Mouse (Mus musculus): ENCODE measurements around the gene Klk1b3. TPM values are rescaled to one million over a fixed set of nuclear protein-coding genes. Genes with fewer than 3 reads are reported as not detected.
"Not testable (repeated sequence)": the region's sequence is repeated elsewhere in the genome, so short reads cannot be mapped to it uniquely, and the experiment has no call there.

Gene Klk1b3
- not detected in 2 replicates for polyA plus RNA-seq (2014; fragmentation: Nextera tagmentation; extraction: Ambion mirVana)

- Histone ChIP-seq H3K27ac (ENCODE audit: low read depth, low read length) (no peak within 1 kb of the TSS), H3K36me3 (ENCODE audit: control insufficient read depth, insufficient read depth, low read length) (no peaks in the 10 kb centered on the region), H3K9ac (ENCODE audit: low read depth, low read length) (no peak within 1 kb of the TSS), H3K9me3 (ENCODE audit: control insufficient read depth, low read length) (no peaks in the 10 kb centered on the region), H3K4me3 (ENCODE audit: low read length) (no peak within 1 kb of the TSS), H3K27me3 (ENCODE audit: control insufficient read depth, insufficient read depth, low read length) (no peaks in the 10 kb centered on the region), H3K4me1 (ENCODE audit: control insufficient read depth, insufficient read depth, low read length) (no peaks in the 10 kb centered on the region), H3K4me2 (replicated peaks; ENCODE audit: low read depth, low read length) (no peak within 1 kb of the TSS)
- WGBS, result 65% methylated on average over 3 of the region's 3 CpGs
- no peak for ATAC-seq (ENCODE audit: low FRiP score, low TSS enrichment)
Measured at GRCm38 (mm10) chr7:44197891-44198290, at the start of gene Klk1b3. TSS of gene Klk1b3 (plus strand) at chr7:44198191.

DNA sequence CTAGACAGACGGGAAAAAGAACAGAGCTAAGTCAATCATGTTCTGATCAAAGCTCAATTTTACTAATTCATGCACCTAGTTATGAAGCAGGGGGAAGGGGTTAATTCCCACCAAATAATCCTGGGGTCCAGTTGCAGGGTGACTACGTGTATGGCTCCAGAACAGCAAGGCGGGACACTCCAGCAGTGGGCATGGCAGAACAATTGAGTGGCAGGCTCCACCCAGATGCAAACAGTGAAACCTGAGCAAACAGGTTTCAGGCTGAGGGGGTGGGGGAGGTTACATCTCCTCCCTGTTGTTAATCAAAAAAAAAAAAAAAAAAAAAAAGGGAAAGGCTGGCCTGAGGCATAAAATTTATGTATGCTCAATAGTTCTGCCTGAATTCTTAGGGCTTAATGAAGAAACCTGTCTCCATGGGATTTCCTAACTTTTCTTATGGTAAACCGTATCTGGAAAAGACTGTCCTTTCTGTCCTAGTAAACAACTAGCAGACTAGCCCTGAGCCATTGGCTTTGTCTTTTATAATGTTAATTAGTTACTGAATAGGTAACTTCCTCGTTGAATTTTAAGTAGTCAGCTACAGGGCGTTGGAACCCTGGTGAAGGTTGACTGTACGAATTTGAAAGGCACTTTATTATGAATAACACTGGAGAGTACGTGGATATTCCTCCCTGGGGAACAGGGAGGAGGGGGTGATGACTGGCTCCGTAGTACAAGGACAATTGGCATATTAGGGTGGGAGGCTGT is 18.5 kb upstream of the Klk1b3 start:
- WGBS, result 54% methylated on average over 9 of the region's 9 CpGs
- H3K27ac ChIP-seq (ENCODE audit: low read depth, low read length), result no peak overlapping the region

GRCm38 (mm10) chr7:44186516-44186915 is 11.5 kb upstream of the Klk1b3 start:
- 56% methylated on average over 8 of the region's 8 CpGs for WGBS
- not testable (repeated sequence) for H3K4me1 ChIP-seq (ENCODE audit: control insufficient read depth, insufficient read depth, low read length); H3K27ac ChIP-seq (ENCODE audit: low read depth, low read length); ATAC-seq (ENCODE audit: low FRiP score, low TSS enrichment); H3K9ac ChIP-seq (ENCODE audit: low read depth, low read length); H3K9me3 ChIP-seq (ENCODE audit: control insufficient read depth, low read length); H3K4me3 ChIP-seq (ENCODE audit: low read length); H3K36me3 ChIP-seq (ENCODE audit: control insufficient read depth, insufficient read depth, low read length); H3K4me2 ChIP-seq (replicated peaks; ENCODE audit: low read depth, low read length); H3K27me3 ChIP-seq (ENCODE audit: control insufficient read depth, insufficient read depth, low read length)

More for the DNA sequence above, 18.5 kb upstream of the Klk1b3 start:
- Histone ChIP-seq H3K4me3 (ENCODE audit: low read length) (no peak overlapping the region), H3K36me3 (ENCODE audit: control insufficient read depth, insufficient read depth, low read length) (no peaks in the 10 kb centered on the region), H3K27me3 (ENCODE audit: control insufficient read depth, insufficient read depth, low read length) (no peaks in the 10 kb centered on the region), H3K4me2 (replicated peaks; ENCODE audit: low read depth, low read length) (no peak overlapping the region), H3K9me3 (ENCODE audit: control insufficient read depth, low read length) (no peaks in the 10 kb centered on the region), H3K9ac (ENCODE audit: low read depth, low read length) (no peak overlapping the region), H3K4me1 (ENCODE audit: control insufficient read depth, insufficient read depth, low read length) (no peaks in the 10 kb centered on the region)
- ATAC-seq (ENCODE audit: low FRiP score, low TSS enrichment), result no peak

GRCm38 (mm10) chr7:44187936-44188335 is 10.1 kb upstream of the Klk1b3 start, which contains the start of gene Klk1b24:
TSS of gene Klk1b24 (plus strand) at chr7:44188236.
- H3K9me3 ChIP-seq (ENCODE audit: control insufficient read depth, low read length); H3K9ac ChIP-seq (ENCODE audit: low read depth, low read length); H3K36me3 ChIP-seq (ENCODE audit: control insufficient read depth, insufficient read depth, low read length); H3K27ac ChIP-seq (ENCODE audit: low read depth, low read length); H3K4me3 ChIP-seq (ENCODE audit: low read length); H3K4me2 ChIP-seq (replicated peaks; ENCODE audit: low read depth, low read length); H3K27me3 ChIP-seq (ENCODE audit: control insufficient read depth, insufficient read depth, low read length); H3K4me1 ChIP-seq (ENCODE audit: control insufficient read depth, insufficient read depth, low read length); ATAC-seq (ENCODE audit: low FRiP score, low TSS enrichment): not testable (repeated sequence)

GRCm38 (mm10) chr7:44193466-44193865 is 4.5 kb upstream of the Klk1b3 start:
- not testable (repeated sequence) for H3K4me3 ChIP-seq (ENCODE audit: low read length); H3K27me3 ChIP-seq (ENCODE audit: control insufficient read depth, insufficient read depth, low read length); ATAC-seq (ENCODE audit: low FRiP score, low TSS enrichment); H3K9ac ChIP-seq (ENCODE audit: low read depth, low read length); H3K36me3 ChIP-seq (ENCODE audit: control insufficient read depth, insufficient read depth, low read length); H3K4me2 ChIP-seq (replicated peaks; ENCODE audit: low read depth, low read length); H3K4me1 ChIP-seq (ENCODE audit: control insufficient read depth, insufficient read depth, low read length); H3K9me3 ChIP-seq (ENCODE audit: control insufficient read depth, low read length); H3K27ac ChIP-seq (ENCODE audit: low read depth, low read length)
- 83% methylated on average over 1 of the region's 1 CpGs for WGBS

DNA sequence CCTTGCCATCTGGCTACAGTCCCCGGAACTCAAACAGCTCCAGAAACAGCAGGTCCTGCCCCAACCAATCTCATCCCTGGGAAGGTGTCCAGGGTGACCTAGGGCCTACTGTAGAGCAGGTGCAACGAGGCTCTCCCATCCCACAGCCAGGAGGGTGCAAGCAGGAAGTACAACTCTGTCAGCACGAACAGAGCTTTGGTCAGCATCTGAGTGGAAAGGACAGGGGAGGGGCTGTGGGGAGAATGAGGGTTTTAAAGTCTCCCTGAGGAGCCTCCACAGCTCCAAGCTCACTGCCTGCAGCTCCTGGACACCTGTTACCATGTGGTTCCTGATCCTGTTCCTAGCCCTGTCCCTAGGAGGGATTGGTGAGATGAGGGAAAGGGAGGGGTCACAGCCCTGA is 9.1 kb downstream of the Klk1b3 start, which contains the start of gene Klk1b4:
TSS of gene Klk1b4 (plus strand) at position 301 of the 400 bp plus-strand sequence.
- H3K27me3 ChIP-seq (ENCODE audit: control insufficient read depth, insufficient read depth, low read length); ATAC-seq (ENCODE audit: low FRiP score, low TSS enrichment); H3K4me1 ChIP-seq (ENCODE audit: control insufficient read depth, insufficient read depth, low read length); H3K4me3 ChIP-seq (ENCODE audit: low read length); H3K9ac ChIP-seq (ENCODE audit: low read depth, low read length); H3K4me2 ChIP-seq (replicated peaks; ENCODE audit: low read depth, low read length); H3K9me3 ChIP-seq (ENCODE audit: control insufficient read depth, low read length); H3K27ac ChIP-seq (ENCODE audit: low read depth, low read length); H3K36me3 ChIP-seq (ENCODE audit: control insufficient read depth, insufficient read depth, low read length): not testable (repeated sequence)
- 35% methylated on average over 3 of the region's 3 CpGs for WGBS

DNA sequence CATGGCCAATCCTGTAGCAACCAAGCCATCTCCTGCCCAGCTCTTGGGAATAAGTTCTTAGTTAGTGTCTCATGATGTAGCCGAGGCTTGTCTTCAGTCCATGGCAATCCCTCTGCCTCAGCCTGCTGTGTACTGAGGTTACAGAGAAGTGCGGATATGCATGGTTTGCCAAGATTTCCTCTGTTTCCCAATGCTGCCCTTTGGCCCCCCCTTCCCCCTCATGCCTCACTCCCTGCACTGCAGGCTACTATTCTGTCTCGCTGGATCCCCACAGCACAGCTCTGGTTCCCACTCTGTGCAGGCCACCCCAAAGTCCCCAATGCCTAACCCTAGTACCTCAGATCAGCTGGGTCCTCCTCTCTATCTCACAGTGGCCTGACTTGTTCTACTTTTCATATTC is 10.3 kb downstream of the Klk1b3 start:
- Histone ChIP-seq H3K9me3 (ENCODE audit: control insufficient read depth, low read length) (no peaks in the 10 kb centered on the region), H3K27ac (ENCODE audit: low read depth, low read length) (no peak overlapping the region), H3K9ac (ENCODE audit: low read depth, low read length) (no peak overlapping the region), H3K27me3 (ENCODE audit: control insufficient read depth, insufficient read depth, low read length) (no peaks in the 10 kb centered on the region), H3K4me3 (ENCODE audit: low read length) (no peak overlapping the region), H3K4me2 (replicated peaks; ENCODE audit: low read depth, low read length) (no peak overlapping the region), H3K4me1 (ENCODE audit: control insufficient read depth, insufficient read depth, low read length) (no peaks in the 10 kb centered on the region), H3K36me3 (ENCODE audit: control insufficient read depth, insufficient read depth, low read length) (no peaks in the 10 kb centered on the region)
- 73% methylated on average over 3 of the region's 3 CpGs for WGBS
- ATAC-seq (ENCODE audit: low FRiP score, low TSS enrichment), result no peak

GRCm38 (mm10) chr7:44215645-44216044 is 17.7 kb downstream of the Klk1b3 start, which contains the start of gene Klk1b5:
TSS of gene Klk1b5 (plus strand) at chr7:44215945.
- no peaks in the 10 kb centered on the region for H3K4me1 ChIP-seq (ENCODE audit: control insufficient read depth, insufficient read depth, low read length)
- no peaks in the 10 kb centered on the region for H3K9me3 ChIP-seq (ENCODE audit: control insufficient read depth, low read length)
- H3K27ac ChIP-seq (ENCODE audit: low read depth, low read length), result no peak within 1 kb of the TSS
- 88% methylated on average over 1 of the region's 1 CpGs for WGBS
- ATAC-seq (ENCODE audit: low FRiP score, low TSS enrichment), result no peak
- no peak within 1 kb of the TSS for H3K4me2 ChIP-seq (replicated peaks; ENCODE audit: low read depth, low read length)
- H3K36me3 ChIP-seq (ENCODE audit: control insufficient read depth, insufficient read depth, low read length), result no peaks in the 10 kb centered on the region
- no peaks in the 10 kb centered on the region for H3K27me3 ChIP-seq (ENCODE audit: control insufficient read depth, insufficient read depth, low read length)
- no peak within 1 kb of the TSS for H3K4me3 ChIP-seq (ENCODE audit: low read length)
- H3K9ac ChIP-seq (ENCODE audit: low read depth, low read length), result no peak within 1 kb of the TSS

DNA sequence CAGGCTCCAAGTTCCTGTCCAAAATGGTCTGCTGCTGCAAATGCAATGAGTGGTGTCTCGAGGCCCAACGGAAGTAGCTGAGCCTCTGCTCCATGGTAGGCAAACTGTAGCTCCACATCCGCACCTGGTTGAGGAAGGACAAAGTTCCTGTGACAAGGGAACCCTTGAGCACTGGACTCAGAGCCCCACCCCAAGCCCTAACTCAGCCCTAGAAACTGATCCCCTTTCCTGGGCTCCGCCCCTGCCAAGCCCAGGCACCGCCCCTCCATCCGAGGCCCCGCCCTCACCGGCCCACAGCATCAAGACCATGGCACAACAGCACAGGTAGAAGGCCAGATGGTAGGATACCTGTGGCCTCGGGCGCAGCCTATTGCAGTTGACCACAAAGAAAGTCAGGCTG is 23.6 kb downstream of the Klk1b3 start:
- not testable (repeated sequence) for H3K4me1 ChIP-seq (ENCODE audit: control insufficient read depth, insufficient read depth, low read length); H3K4me2 ChIP-seq (replicated peaks; ENCODE audit: low read depth, low read length); H3K36me3 ChIP-seq (ENCODE audit: control insufficient read depth, insufficient read depth, low read length); H3K27me3 ChIP-seq (ENCODE audit: control insufficient read depth, insufficient read depth, low read length); H3K9ac ChIP-seq (ENCODE audit: low read depth, low read length); H3K4me3 ChIP-seq (ENCODE audit: low read length); H3K9me3 ChIP-seq (ENCODE audit: control insufficient read depth, low read length); H3K27ac ChIP-seq (ENCODE audit: low read depth, low read length); ATAC-seq (ENCODE audit: low FRiP score, low TSS enrichment)
- WGBS, result 63% methylated on average over 8 of the region's 10 CpGs

Data from kidney, embryonic 14.5 days (tissue).